In the genomic region with DNA sequence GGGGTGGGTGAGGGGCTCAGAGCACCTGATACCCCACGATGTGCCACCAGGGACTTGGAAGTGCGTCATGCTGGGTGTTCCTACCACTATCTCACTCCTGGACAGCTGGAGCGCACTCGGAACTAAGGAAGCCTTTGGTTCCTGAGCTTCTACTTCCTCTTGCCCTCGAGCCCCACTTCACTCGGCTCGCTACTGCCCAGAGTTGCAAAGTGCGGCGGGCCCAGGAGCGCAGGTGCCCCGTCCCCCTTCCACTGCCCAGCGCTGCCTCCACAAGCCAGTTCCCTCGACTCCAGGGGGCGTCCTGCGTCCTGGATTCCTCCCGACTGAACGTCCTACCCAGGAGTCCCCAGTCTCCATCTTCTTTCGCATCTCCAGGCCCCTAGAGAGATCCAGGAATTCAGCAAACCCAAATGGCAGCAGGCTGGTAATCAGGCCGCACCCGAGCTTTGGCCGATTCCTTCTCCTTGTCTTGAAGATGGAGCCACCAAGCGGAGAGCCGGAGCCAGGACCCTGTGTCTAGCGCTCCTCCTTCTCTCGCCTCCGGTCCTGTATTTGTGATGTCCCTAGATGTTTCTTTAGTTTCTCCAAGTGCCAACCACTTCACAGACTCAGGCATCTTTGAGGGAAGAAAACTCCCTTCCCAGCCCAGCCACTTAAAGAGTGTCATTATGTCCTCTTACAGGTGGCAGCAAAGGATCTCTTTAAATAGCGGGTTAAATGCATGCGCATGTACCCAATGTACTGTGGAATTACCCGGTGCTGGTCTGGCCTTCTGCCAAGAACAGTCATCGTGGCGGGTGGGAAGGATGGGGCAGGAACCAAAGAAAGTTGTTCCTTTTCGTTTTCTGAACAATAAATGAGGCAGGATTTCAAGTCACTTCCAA, we compare ENCODE assay signal across 8 mouse cellular contexts. TPM values are rescaled to one million over a fixed set of nuclear protein-coding genes. Genes with fewer than 3 reads are reported as not detected.
DNase-seq lines count a peak whose midpoint lies in the region; ATAC-seq and TF ChIP-seq lines count a peak whose summit lies in the region.

No protein-coding gene starts in this region.

- peak; percentile 85 for DNase-seq in 3T3-L1 (ENCODE audit: low read depth, low spot score)
- peak; percentile 72 for DNase-seq in adrenal gland, adult 2 months
- peak; percentile 80 for DNase-seq in embryo, embryonic 9.5 days (ENCODE audit: extremely low spot score)
- DNase-seq in heart, adult 2 months, result peak; percentile 67 to 73
- DNase-seq in kidney, adult 2 months, result peak; percentile 68
- peak; percentile 52 to 63 for DNase-seq in spleen, postnatal 36 days (ENCODE audit: low spot score in 2 of 2)

- H3K4me2 ChIP-seq in limb, embryonic 15.5 days, result peak overlapping the region; percentile 100
- H3K4me2 ChIP-seq in midbrain, embryonic 16.5 days (ENCODE audit: low read length), result peak overlapping the region; percentile 94

- no peaks in the 10 kb centered on the region for H3K27me3 ChIP-seq in heart, adult 2 months (ENCODE audit: control insufficient read depth, insufficient read depth, low read length)
- H3K27me3 ChIP-seq in kidney, adult 2 months (replicated peaks; ENCODE audit: control insufficient read depth, insufficient read depth, low read length), result no peaks in the 10 kb centered on the region
- H3K27me3 ChIP-seq in limb, embryonic 15.5 days, result no peaks in the 10 kb centered on the region
- no peaks in the 10 kb centered on the region for H3K27me3 ChIP-seq in midbrain, embryonic 16.5 days (ENCODE audit: control insufficient read depth, insufficient read depth, low read depth, low read length)

- peak overlapping the region; percentile 94 for H3K9ac ChIP-seq in heart, adult 2 months (ENCODE audit: low read depth, low read length)
- H3K9ac ChIP-seq in limb, embryonic 15.5 days, result peak overlapping the region; percentile 76
- H3K9ac ChIP-seq in midbrain, embryonic 16.5 days (ENCODE audit: low read depth, low read length), result peak overlapping the region; percentile 90

- H3K4me3 ChIP-seq in heart, adult 2 months, result peak overlapping the region; percentile 95
- peak overlapping the region; percentile 98 for H3K4me3 ChIP-seq in kidney, adult 2 months (ENCODE audit: insufficient read depth, low read depth, low read length)
- H3K4me3 ChIP-seq in limb, embryonic 15.5 days, result peak overlapping the region; percentile 60
- peak overlapping the region; percentile 77 for H3K4me3 ChIP-seq in midbrain, embryonic 16.5 days (ENCODE audit: low read depth, low read length)

- H3K36me3 ChIP-seq in heart, adult 2 months (ENCODE audit: control insufficient read depth, insufficient read depth, low read length), result no peaks in the 10 kb centered on the region
- H3K36me3 ChIP-seq in kidney, adult 2 months (ENCODE audit: control insufficient read depth, insufficient read depth, low read length), result no peaks in the 10 kb centered on the region
- no peaks in the 10 kb centered on the region for H3K36me3 ChIP-seq in limb, embryonic 15.5 days
- H3K36me3 ChIP-seq in midbrain, embryonic 16.5 days (ENCODE audit: control insufficient read depth, insufficient read depth, low read length), result no peaks in the 10 kb centered on the region

- H3K79me2 ChIP-seq in heart, adult 2 months (replicated peaks; ENCODE audit: control insufficient read depth, insufficient read depth, low read length), result 0 out of 2 replicates have a peak, but pooled peaks cover 1% of the 10 kb centered on the region

- H3K9me3 ChIP-seq in limb, embryonic 15.5 days, result no peaks in the 10 kb centered on the region
- H3K9me3 ChIP-seq in midbrain, embryonic 16.5 days (replicated peaks; ENCODE audit: control insufficient read depth, low read length, poor library complexity, severe bottlenecking), result no peaks in the 10 kb centered on the region

- 3% methylated on average over 32 of the region's 32 CpGs for WGBS in heart, adult 2 months
- WGBS in kidney, adult 2 months, result 1% methylated on average over 32 of the region's 32 CpGs
- under 1% methylated on average over 32 of the region's 32 CpGs for WGBS in limb, embryonic 15.5 days
- WGBS in midbrain, embryonic 16.5 days, result under 1% methylated on average over 31 of the region's 32 CpGs

- TF ChIP-seq EP300 in heart, adult 2 months (IDR thresholded peaks at IDR 0.05; ENCODE audit: insufficient read depth, low read depth, low read length), result 0 out of 2 replicates have a peak, but pooled peaks have one; percentile 35

- ATAC-seq in limb, embryonic 15.5 days (ENCODE audit: insufficient number of reproducible peaks, low FRiP score, low TSS enrichment, low read depth), result 0 out of 2 replicates have a peak, but pooled peaks have one; percentile 15
- ATAC-seq in midbrain, embryonic 16.5 days, result peak; percentile 56

- intact Hi-C loops in heart, adult 2 months (cut with DNase I), result loop anchor here (5.0 kb wide), 5 partner anchors 79 to 1456 kb away; partner anchors contain the start of genes Cog6 and Rab33b

- TF ChIP-seq POLR2A in heart, adult 2 months (IDR thresholded peaks at IDR 0.05; ENCODE audit: insufficient read depth, low read depth, low read length), result no peak; the same call in 1 of the 2 replicates
- TF ChIP-seq POLR2A in kidney, adult 2 months (IDR thresholded peaks at IDR 0.05; ENCODE audit: low read depth, low read length), result no peak

- peak overlapping the region; percentile 94 for H3K27ac ChIP-seq in heart, adult 2 months
- H3K27ac ChIP-seq in kidney, adult 2 months (ENCODE audit: insufficient read depth, low read depth, low read length), result peak overlapping the region; percentile 74
- peak overlapping the region; percentile 93 for H3K27ac ChIP-seq in limb, embryonic 15.5 days
- peak overlapping the region; percentile 93 for H3K27ac ChIP-seq in midbrain, embryonic 16.5 days (ENCODE audit: low read length)

- H3K4me1 ChIP-seq in heart, adult 2 months (ENCODE audit: control insufficient read depth, insufficient read depth, low read length), result peaks cover 1% of the 10 kb centered on the region; the same call in 1 of the 2 replicates
- H3K4me1 ChIP-seq in kidney, adult 2 months (ENCODE audit: control insufficient read depth, insufficient read depth, low read length), result no peaks in the 10 kb centered on the region
- H3K4me1 ChIP-seq in limb, embryonic 15.5 days, result peaks cover 16% of the 10 kb centered on the region
- H3K4me1 ChIP-seq in midbrain, embryonic 16.5 days (ENCODE audit: control insufficient read depth, insufficient read depth, low read length), result peaks cover 18% of the 10 kb centered on the region

- peak; percentile 59 for TF ChIP-seq CTCF in heart, adult 2 months (IDR thresholded peaks at IDR 0.05)
- peak; percentile 38 for TF ChIP-seq CTCF in kidney, adult 2 months (conservative IDR thresholded peaks at IDR 0.05; ENCODE audit: insufficient read depth, insufficient read length, low read depth, low read length)

RNA-seq across cellular contexts. Expression of gene Setd7, which starts 0.7 kb away (rescaled TPM):
- total RNA-seq in adrenal gland, adult 2 months (2021), result 10 to 100 TPM; 37.2 to 53.2 TPM
- polyA plus RNA-seq in adrenal gland, adult 2 months (2012; rRNA removed), result 14.2 and 17.6 TPM in 2 replicates
- total RNA-seq in heart, adult 2 months (2021), result 10 to 100 TPM; 51.0 to 68.2 TPM
- polyA plus RNA-seq in heart, adult 2 months (2012; rRNA removed), result 21.6 and 36.6 TPM in 2 replicates
- polyA plus RNA-seq in kidney, adult 2 months (2012; rRNA removed), result 11.8 and 14.1 TPM in 2 replicates
- 4.2 and 4.4 TPM in 2 replicates for polyA plus RNA-seq in limb, embryonic 15.5 days (2015; fragmentation: Nextera tagmentation; extraction: Ambion mirVana)
- 2.6 and 2.7 TPM in 2 replicates for polyA plus RNA-seq in midbrain, embryonic 16.5 days (2015; fragmentation: Nextera tagmentation; extraction: Ambion mirVana)

Comparison
In these comparisons a context has a peak if more than half of its experiments do, and no peak if none do; other contexts are left out.
1. Peak in every context shown above with its lines: DNase-seq, ATAC-seq, H3K4me3 ChIP-seq and H3K27ac ChIP-seq.